Mouse (Mus musculus): ENCODE data around the gene Etfa.
A peak's percentile ranks its signal among the peaks of the same experiment; 100 is the strongest.

Etfa gene

DNA sequence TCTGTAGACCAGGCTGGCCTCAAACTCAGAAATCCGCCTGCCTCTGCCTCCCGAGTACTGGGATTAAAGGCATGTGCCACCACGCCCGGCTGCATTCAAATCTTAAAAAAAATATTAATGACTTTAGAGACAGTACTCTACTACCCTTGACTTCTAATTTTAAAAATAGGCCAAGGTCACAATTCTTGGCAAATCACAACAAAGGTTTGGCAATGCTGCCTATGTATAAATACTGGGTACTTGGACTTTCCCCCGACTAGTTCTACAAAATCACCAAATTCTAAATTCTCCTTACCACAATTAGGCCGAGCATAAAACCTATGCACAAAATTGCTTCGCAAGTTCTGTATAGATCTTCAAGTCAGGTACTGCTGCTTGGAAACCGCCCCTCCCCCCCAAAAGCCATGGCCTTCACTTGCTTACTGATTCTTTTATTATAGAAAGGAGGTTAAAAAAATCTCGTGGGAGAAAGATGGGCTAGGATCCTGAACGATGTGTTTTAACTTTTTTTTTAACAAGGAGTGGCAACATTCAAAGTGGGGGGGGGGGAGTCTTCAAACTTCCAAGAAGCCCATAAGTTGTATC is 1.3 kb downstream of the Etfa start:
- no peak for DNase-seq

DNA sequence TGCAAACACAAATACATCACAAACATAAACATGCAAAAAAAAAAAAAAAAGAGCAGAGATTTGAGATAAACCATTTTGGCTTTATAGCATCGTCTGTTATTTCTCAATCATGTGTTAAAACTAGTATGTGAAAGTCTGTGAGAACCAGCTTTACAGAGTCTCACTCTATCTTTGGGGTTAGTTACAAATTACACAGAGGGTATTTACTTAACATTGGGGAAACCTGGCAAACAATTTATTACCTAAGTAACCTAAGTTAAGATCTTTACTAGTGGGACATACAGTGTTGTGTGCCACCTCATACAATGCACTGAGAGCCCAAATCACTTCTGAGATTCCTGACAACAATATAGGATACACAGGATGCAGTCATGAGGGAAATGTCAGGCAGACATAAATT is 2.3 kb downstream of the Etfa start:
- DNase-seq, result no peak

DNA sequence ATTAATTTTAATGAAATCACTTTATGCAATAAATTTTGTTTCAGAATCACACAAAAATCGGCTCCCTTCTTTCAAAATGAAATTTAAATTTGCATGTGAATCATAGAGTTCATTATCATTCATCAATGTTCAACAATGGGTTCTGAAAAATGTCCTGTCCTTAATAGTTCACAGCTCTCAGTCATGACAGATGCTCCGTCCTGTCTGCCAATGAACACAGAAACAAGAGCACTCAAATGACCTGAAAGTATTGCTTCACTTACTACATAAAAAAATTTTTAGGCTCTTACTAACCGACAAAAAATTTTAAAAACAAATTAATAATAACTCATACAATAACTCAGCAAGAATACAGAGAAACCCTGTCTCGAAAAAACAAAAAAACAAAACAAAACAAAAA is 3.3 kb downstream of the Etfa start:
- no peak for DNase-seq

- no peak for DNase-seq
Observed at GRCm38 (mm10) chr9:55507922-55508321, 4.1 kb downstream of the Etfa start.

DNA sequence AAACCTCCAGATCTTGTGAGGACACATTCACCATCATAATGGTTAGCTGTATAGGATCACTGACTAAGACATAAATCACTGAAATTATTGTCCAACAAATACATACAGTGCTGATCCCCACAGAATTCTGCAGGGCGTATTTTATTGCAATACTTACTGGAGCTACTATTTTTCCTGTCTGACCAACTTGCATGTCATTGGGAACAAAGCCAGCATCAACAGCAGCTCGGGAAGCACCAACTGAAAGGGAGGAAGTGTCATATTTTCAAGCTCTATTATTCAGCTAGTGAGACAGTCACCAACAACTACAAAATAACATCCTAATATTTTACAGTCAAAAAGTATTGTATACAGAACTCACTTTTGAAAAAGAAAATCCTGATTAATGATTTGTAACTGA is 29.9 kb downstream of the Etfa start:
- DNase-seq, result no peak

DNA sequence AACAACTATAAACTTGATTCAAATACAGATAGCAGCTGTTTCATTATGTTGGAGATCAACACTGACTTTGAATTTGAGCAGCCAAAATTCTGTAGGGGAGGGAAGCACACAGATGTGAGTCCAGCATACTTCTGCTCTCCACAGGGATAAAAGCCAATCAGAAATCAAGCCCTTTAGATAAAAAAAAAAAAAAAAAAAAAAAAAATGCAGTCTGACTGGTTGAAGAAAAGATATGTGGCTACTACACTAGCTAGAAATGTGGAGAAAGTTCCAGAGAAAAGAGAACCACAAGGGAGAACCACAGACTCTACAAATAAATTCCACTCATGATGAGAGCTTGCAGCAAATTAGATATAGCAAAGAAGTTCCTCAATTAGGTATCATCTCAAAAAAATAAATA is 33.3 kb downstream of the Etfa start:
- no peak for DNase-seq

DNA sequence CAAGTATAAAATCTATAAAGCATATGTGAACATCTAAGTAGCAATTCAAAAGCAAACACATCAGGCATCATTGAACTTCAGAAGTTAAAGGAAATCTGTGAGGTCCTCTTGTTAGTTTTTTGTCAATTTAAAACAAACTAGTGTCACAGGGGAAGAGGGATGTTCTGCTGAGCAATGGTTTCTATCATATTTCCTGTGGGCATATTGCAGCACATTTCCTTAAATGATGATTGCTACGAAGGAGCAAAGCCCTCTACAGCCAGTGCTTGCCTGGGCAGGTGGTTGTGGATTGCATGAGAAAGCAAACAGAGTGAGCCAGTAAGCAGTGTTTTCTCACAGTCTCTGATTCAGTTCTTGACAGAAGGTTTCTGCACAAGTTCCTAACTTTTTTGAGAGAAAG is 36.0 kb downstream of the Etfa start:
- DNase-seq, result no peak

- no peak for DNase-seq
Observed at GRCm38 (mm10) chr9:55468397-55468796, 43.6 kb downstream of the Etfa start.

GRCm38 (mm10) chr9:55453366-55453765 is 58.7 kb downstream of the Etfa start:
- DNase-seq, result no peak

GRCm38 (mm10) chr9:55452906-55453305 is 59.1 kb downstream of the Etfa start:
- DNase-seq, result no peak

GRCm38 (mm10) chr9:55451426-55451825 is 60.6 kb downstream of the Etfa start:
- DNase-seq, result no peak

DNA sequence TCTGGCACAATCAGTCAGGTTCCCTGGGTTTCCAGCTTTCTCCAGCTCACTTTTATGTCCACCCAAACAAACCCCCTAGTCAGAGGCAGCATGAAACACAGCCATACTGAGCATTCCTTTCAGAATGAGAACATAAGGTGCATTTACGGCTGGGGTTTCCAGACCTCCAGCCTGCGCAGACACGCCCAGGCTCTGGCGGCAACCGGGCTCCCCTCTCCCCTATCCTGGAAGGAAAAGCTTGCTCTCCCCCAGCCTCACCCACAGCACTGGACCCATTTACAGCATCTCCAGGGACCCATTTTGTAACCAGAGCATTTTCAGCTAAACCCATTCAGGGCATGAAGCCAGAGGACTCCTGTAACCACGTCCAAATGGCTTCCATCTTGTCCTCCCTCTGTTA is 62.0 kb downstream of the Etfa start:
- DNase-seq, result no peak

- DNase-seq, result no peak
Observed at GRCm38 (mm10) chr9:55449108-55449507, 62.9 kb downstream of the Etfa start.

- DNase-seq, result no peak
Observed at GRCm38 (mm10) chr9:55447509-55447908, 64.5 kb downstream of the Etfa start.

DNA sequence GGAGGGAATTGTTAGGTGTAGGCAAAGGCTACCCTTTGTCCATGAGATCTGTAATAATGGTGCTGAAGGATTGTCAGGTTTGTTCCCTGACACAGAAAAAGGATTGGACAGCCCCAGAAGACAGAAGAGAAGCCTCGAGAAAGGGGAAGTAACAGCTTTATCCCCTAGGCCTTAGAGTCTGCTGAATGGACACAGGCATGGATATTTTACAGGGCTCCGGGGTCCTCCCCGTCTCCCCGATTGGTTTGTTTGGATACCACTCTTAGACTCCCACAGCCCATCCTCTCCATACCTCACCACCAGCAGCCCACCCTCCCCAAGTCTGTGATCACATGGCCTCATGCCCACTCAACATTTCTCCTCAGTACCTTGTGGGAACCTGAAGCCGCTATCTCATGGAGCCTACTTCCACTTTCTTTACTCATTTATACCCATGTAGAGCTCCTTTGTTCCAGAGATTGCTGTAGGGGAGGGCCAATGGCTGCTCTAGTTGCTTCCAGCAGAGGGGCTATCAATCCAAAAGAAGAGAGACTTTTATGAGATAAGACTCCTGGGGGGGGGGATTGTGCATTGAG is 72.8 kb downstream of the Etfa start:
- no peak for DNase-seq

- no peak for DNase-seq
Observed at GRCm38 (mm10) chr9:55438433-55438832, 73.6 kb downstream of the Etfa start.

DNA sequence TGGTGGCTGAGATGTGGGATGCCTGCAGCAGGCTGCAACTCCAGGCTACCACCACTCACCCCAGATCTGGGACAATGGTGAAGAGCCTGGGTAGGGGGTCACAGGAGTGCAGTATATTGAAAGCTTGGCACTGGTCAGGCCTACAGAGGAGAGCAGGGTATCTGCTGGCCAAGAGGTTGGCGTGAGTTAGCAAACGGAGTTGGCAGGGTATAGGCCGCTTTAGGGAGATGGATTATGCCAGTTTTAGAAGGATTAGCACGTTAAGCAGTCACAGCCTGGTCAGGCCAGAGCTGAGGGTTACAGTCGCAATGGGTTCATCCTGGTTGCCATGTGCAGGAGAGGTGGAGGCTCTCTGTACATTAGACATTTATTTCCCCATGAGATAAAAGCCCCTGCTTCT is 78.2 kb downstream of the Etfa start:
- no peak for DNase-seq

GRCm38 (mm10) chr9:55432306-55433289 is 79.4 kb downstream of the Etfa start:
- DNase-seq, result no peak

GRCm38 (mm10) chr9:55430133-55430532 is 81.9 kb downstream of the Etfa start:
- DNase-seq, result no peak

DNA sequence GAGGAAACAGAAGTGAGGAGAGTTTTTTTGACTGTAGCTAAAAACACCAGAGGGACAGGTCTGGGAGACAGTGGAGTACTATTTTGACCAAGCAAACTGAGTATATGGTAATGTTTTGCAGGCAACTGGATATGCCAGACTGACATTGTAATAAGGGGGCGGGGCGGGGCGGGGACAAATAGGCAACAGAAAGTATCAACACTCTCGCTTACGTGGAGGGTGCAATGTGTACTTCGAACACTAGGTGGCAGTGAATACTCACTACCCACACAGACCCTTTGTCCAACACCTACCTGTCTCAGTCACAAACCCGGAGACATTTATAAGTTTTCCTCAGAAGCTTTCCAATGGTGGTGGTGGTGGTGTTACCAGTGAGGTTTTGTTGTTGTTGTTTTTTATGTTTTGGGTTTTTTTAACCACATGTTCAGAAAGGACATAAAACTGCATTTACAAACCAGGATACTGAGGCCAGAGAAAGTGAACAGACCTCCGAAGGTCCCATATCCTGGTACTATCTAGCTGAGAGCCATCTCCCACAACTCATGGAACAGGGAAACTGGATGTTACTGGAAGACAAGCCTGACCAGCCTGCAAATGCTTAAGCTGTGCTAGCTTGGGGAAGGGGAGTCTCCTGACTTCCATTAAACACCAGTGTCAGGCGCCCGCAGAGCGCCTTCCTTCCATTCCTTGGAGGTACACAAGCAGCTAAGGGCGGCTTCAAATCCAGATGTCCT is 82.6 kb downstream of the Etfa start:
- peak; percentile 60 for DNase-seq

GRCm38 (mm10) chr9:55425271-55425810 is 86.7 kb downstream of the Etfa start:
- no peak for DNase-seq

GRCm38 (mm10) chr9:55423451-55424424 is 88.3 kb downstream of the Etfa start:
- DNase-seq, result no peak

All from right cerebral cortex, postnatal 14 days (tissue).